Mouse (Mus musculus) v-Abl transformed pro-B cells (cell line): Measurements from ENCODE around the gene Olfr250.
"Not testable (repeated sequence)": the region's sequence is repeated elsewhere in the genome, so short reads cannot be mapped to it uniquely, and the experiment has no call there.

Experiments
- in situ Hi-C, 2 experiments: fragments of 400-800 bp; cut with MboI; formaldehyde crosslinking; loops; one replicate each; pipeline ENCODE4 v1.15.1; 2025; ENCODE audit not compliant: unreplicated experiment in 2 of 2

Gene Olfr250

GRCm38 (mm10) chr9:38366596-38366995, at the start of gene Olfr250:
Olfr250 (plus strand) TSS chr9:38366896.
- in situ Hi-C loops: no loop called here

GRCm38 (mm10) chr9:38328760-38329159, 37.9 kb upstream of the Olfr250 start, which contains the start of gene Olfr25:
Olfr25 (plus strand) TSS chr9:38329060.
- in situ Hi-C loops: no loop called here

GRCm38 (mm10) chr9:38348111-38348510, 18.6 kb upstream of the Olfr250 start, which contains the start of gene Olfr898:
Olfr898 (plus strand) TSS chr9:38348411.
- in situ Hi-C loops: no loop called here

- in situ Hi-C loops: no loop called here
Measured at GRCm38 (mm10) chr9:38376786-38377185, 10.1 kb downstream of the Olfr250 start, which contains the start of gene Olfr251. Olfr251 (plus strand) TSS chr9:38377086.

GRCm38 (mm10) chr9:38401398-38401797, 34.7 kb downstream of the Olfr250 start, which contains the start of gene Olfr147:
Olfr147 (plus strand) TSS chr9:38401698.
- in situ Hi-C loops: no loop called here

- in situ Hi-C loops: not testable (repeated sequence)
Measured at GRCm38 (mm10) chr9:38407502-38407901, 40.8 kb downstream of the Olfr250 start.

GRCm38 (mm10) chr9:38413502-38413901, 46.8 kb downstream of the Olfr250 start:
- in situ Hi-C loops: not testable (repeated sequence)
